Mouse (Mus musculus) erythroblast, embryonic 14.5 days (primary cell): ENCODE data around the gene Fam104a.

ENCODE experiments used
- GATA1 ChIP-seq: IDR thresholded peaks from 2 replicates; pipeline ENCODE4 v1.6.1; 2012; ENCODE audit warnings: low read length, inconsistent platforms, mixed read lengths
- TAL1 ChIP-seq: IDR thresholded peaks from 3 replicates; pipeline ENCODE4 v1.6.1; 2012; ENCODE audit warnings: low read length, inconsistent platforms, mixed read lengths

GRCm38 (mm10) chr11:113630642-113631041 lies 53.3 kb downstream of the Fam104a start:
- TF ChIP-seq GATA1, result no peak
- no peak for TF ChIP-seq TAL1
